Mouse (Mus musculus) liver, embryonic 11.5 days (tissue): Measurements from ENCODE around the gene Gzmn. TPM values are rescaled to one million over a fixed set of nuclear protein-coding genes. Genes with fewer than 3 reads are reported as not detected.
"Not testable (repeated sequence)": the region's sequence is repeated elsewhere in the genome, so short reads cannot be mapped to it uniquely, and the experiment has no call there.

Source experiments
- ATAC-seq: fragments of 200-750 bp; cut with Nextera tagmentation; replicated peaks from 2 replicates; pipeline ENCODE4 v1.8.0; 2017; ENCODE audit warnings: moderate number of reproducible peaks, mild to moderate bottlenecking, moderate TSS enrichment, moderate library complexity; ENCODE audit not compliant: low FRiP score
- DNase-seq: peaks from one replicate; pipeline ENCODE4 v3.0.0-alpha.2; 2017; ENCODE audit warnings: low spot score
- H3K27ac ChIP-seq: fragments of 300-500 bp; sonication (generic); 2 replicates; pipeline ENCODE4 v1.5.1; 2014; ENCODE audit warnings: mild to moderate bottlenecking, low read depth, low read length, control low read depth
- H3K27me3 ChIP-seq: fragments of 300-500 bp; sonication (generic); replicated peaks from 2 replicates; pipeline ENCODE4 v1.6.1; 2014; ENCODE audit warnings: low read length, mixed read lengths; ENCODE audit not compliant: control insufficient read depth, insufficient read depth
- H3K36me3 ChIP-seq: fragments of 300-500 bp; sonication (generic); 2 replicates; pipeline ENCODE4 v1.6.1; 2014; ENCODE audit warnings: mild to moderate bottlenecking, low read length, moderate library complexity, mixed read lengths; ENCODE audit not compliant: control insufficient read depth, insufficient read depth
- H3K4me1 ChIP-seq: fragments of 300-500 bp; sonication (generic); replicated peaks from 2 replicates; pipeline ENCODE4 v1.6.1; 2014; ENCODE audit warnings: low read length, mixed read lengths; ENCODE audit not compliant: control insufficient read depth, insufficient read depth
- H3K4me2 ChIP-seq: fragments of 300-500 bp; sonication (generic); 2 replicates; pipeline ENCODE4 v1.6.1; 2014; ENCODE audit warnings: mild to moderate bottlenecking, control low read depth, moderate library complexity
- H3K4me3 ChIP-seq: fragments of 300-500 bp; sonication (generic); 2 replicates; pipeline ENCODE4 v1.5.1; 2014; ENCODE audit warnings: low read depth, low read length, control low read depth
- H3K9ac ChIP-seq: fragments of 300-500 bp; sonication (generic); 2 replicates; pipeline ENCODE4 v1.6.1; 2014; ENCODE audit warnings: low read depth, low read length, control low read depth
- H3K9me3 ChIP-seq: fragments of 300-500 bp; sonication (generic); 2 replicates; pipeline ENCODE4 v1.6.1; 2016; ENCODE audit warnings: low read length, inconsistent platforms, mixed read lengths; ENCODE audit not compliant: control insufficient read depth
- WGBS: fragments of 180-500 bp; shearing (Covaris S2); extraction: QIAGEN DNeasy Blood & Tissue Kit; methylation state at CpG from one replicate; pipeline ENCODE4 v1.1.7; 2014; 5-methylcytosine and 5-hydroxymethylcytosine counted together
- polyA plus RNA-seq: library from polyadenylated mRNA; unstranded; fragments of >200 nt; fragmentation: Nextera tagmentation; extraction: Ambion mirVana; gene quantifications from 2 replicates; pipeline ENCODE4 v1.2.1, GENCODE M21; 2014

Gzmn gene
- polyA plus RNA-seq, 1 experiment from 2014 or later = not detected

DNA sequence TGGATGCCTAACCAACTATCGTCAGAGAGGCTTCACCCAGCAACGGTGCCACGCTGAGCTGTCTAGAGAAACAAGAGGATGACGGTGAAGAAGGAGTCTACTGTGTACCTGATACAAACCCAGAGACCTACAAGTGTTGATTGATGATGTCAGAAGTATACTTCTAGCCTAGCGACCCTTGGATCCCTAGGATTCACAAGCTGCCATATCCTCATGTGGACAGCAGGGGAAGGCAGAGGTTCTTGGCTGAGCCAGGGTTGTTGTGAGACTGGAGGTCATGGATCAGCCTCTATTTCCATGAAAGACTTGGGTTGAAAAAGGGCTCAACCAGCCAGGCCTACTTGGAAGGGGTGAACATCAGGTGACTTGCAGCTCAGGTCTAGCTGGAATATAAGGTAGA is 1.7 kb downstream of the Gzmn start:
- Histone ChIP-seq H3K9ac (no peak overlapping the region), H3K27me3 (no peaks in the 10 kb centered on the region), H3K4me3 (no peak overlapping the region), H3K4me1 (no peaks in the 10 kb centered on the region), H3K27ac (no peak overlapping the region), H3K36me3 (no peaks in the 10 kb centered on the region), H3K9me3 (no peaks in the 10 kb centered on the region), H3K4me2 (no peak overlapping the region)
- 83% methylated on average over 5 of the region's 5 CpGs for WGBS
- ATAC-seq (no peak), DNase-seq (no peak)

DNA sequence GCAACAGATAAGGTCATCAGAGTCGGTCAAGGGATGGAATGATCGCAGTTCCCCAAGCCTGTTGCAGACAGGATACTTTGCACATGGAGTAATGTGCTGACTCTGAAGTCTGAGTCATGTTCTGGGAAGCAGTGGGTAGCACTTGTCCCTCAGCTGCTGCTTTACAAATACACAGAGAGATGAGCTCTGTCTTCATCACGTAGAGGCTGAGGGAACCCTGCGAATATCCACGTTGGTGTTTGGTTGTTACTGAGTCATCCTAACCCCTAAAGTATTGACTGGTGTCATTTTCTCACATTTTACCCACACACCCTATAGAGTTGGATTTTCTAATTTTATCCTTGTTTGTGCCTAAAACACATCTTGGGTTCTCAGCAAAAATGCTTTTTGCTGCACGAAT is 6.4 kb downstream of the Gzmn start:
- Histone ChIP-seq H3K9me3 (no peaks in the 10 kb centered on the region), H3K27ac (no peak overlapping the region), H3K27me3 (no peaks in the 10 kb centered on the region), H3K4me2 (no peak overlapping the region), H3K4me1 (no peaks in the 10 kb centered on the region), H3K36me3 (no peaks in the 10 kb centered on the region), H3K4me3 (no peak overlapping the region), H3K9ac (no peak overlapping the region)
- ATAC-seq (no peak), DNase-seq (no peak)
- 64% methylated on average over 6 of the region's 6 CpGs for WGBS

DNA sequence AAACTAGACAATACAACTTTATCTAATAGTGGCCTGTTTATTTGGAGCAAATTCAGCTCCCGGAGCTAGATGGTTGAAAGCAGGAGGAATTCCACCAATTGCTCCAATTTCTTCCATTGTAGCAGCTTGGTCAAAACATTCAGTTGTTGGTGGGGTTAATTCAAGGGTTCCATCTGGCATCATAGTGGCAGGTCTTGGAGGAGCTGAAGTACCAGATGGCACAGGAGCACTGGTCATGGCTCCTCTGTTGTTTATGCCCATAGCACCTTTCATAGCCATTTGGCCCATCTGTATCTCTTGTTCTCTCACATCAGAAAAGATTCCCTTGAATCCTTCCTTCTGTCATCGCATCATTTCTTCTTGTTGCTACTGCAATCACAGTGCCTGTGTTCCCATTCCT is 12.3 kb downstream of the Gzmn start:
- H3K9ac ChIP-seq = no peak overlapping the region
- no peak overlapping the region for H3K4me3 ChIP-seq
- DNase-seq (no peak), ATAC-seq (no peak)
- H3K36me3 ChIP-seq = no peaks in the 10 kb centered on the region
- 79% methylated on average over 2 of the region's 2 CpGs for WGBS
- no peaks in the 10 kb centered on the region for H3K9me3 ChIP-seq
- no peak overlapping the region for H3K27ac ChIP-seq
- no peaks in the 10 kb centered on the region for H3K4me1 ChIP-seq
- H3K27me3 ChIP-seq = no peaks in the 10 kb centered on the region
- H3K4me2 ChIP-seq = no peak overlapping the region

DNA sequence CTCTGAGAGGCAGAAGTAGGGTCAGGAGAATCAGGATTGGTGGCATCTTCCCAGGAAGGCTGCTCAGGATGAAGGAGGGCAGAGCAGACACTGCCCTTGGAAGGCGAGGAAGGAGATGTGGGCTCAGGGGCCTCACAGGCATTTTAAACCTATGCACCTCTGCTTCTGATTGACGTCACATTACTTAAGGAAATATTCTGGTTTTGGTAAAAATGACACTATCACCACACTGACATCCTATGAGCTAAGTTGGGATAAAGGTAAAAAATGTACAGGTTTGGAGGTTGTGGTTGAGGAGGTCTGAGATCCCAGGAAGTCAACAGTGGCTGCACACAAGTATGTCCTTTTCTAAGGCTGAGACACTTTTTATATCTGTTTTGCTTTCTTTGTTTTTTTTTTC is 14.9 kb downstream of the Gzmn start, which contains the start of gene Gzmg:
Gzmg (minus strand) TSS at position 101 of the 400 bp plus-strand sequence.
- WGBS = 59% methylated on average over 2 of the region's 2 CpGs
- not testable (repeated sequence) for H3K27me3 ChIP-seq, DNase-seq, H3K4me2 ChIP-seq, H3K36me3 ChIP-seq, ATAC-seq, H3K4me3 ChIP-seq, H3K9me3 ChIP-seq, H3K27ac ChIP-seq, H3K4me1 ChIP-seq, H3K9ac ChIP-seq

DNA sequence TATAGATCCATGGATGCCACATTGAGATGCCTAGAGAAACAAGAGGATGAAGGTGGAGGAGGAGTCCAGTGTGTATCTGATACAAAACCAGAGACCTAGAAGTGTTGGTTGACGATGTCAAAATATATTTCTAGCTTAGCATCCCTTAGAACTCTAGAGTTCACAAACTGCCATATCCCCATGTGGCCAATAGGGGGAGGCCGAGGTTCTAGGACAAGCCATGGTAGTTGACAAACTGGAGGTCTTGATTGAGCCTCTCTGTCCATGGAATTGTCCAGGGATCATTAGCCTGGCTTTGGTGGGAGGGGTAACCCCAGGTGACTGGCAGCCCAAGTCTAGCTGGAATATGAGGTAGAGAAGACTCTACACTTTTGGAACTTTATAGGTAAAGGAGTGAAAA is 19.1 kb downstream of the Gzmn start:
- no peak overlapping the region for H3K9ac ChIP-seq
- H3K9me3 ChIP-seq = no peaks in the 10 kb centered on the region
- H3K4me1 ChIP-seq = no peaks in the 10 kb centered on the region
- H3K4me2 ChIP-seq = no peak overlapping the region
- no peak overlapping the region for H3K4me3 ChIP-seq
- H3K27me3 ChIP-seq = no peaks in the 10 kb centered on the region
- H3K36me3 ChIP-seq = no peaks in the 10 kb centered on the region
- no peak overlapping the region for H3K27ac ChIP-seq
- ATAC-seq (no peak), DNase-seq (no peak)
- WGBS = 63% methylated on average over 2 of the region's 2 CpGs

DNA sequence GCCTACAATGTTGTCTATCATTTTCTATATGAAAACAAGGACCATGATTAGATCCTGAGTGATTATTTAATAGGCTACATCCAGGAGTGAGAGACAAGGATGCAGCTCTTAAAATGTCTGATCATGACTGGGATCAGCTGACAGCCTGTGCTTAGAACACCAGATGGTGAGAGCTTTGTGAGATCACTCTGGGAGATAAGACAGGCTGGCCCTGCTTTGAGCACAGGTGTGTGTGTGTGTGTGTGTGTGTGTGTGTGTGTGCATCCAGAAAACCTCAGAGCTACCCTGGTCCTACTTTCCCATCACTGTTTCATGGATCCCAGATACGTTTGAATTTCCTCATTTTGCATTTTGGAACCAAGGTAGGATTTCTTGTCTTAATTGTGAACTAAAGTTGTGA is 40.7 kb downstream of the Gzmn start:
- H3K4me1 ChIP-seq, H3K9me3 ChIP-seq, DNase-seq, H3K27ac ChIP-seq, H3K9ac ChIP-seq, H3K36me3 ChIP-seq, H3K4me3 ChIP-seq, H3K27me3 ChIP-seq, H3K4me2 ChIP-seq, ATAC-seq: not testable (repeated sequence)
- 71% methylated on average over 1 of the region's 1 CpGs for WGBS

DNA sequence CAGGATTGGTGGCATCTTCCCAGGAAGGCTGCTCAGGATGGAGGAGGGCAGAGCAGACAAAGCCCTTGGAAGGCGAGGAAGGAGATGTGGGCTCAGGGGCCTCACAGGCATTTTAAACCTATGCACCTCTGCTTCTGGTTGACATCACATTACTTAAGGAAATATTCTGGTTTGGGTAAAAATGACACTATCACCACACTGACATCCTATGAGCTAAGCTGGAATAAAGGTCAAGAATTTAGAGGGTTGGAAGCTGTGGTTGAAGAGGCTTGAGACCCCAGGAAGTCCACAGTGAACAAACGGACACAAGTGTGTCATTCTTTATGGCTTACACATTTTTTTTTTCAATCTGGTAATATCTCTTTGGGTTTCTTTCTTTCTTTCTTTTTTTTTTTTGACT is 41.9 kb downstream of the Gzmn start, which contains the start of gene Gzmd:
Gzmd (minus strand) TSS at position 101 of the 400 bp plus-strand sequence.
- not testable (repeated sequence) for H3K4me3 ChIP-seq, H3K27ac ChIP-seq, H3K4me2 ChIP-seq, H3K27me3 ChIP-seq, H3K4me1 ChIP-seq, ATAC-seq, H3K9me3 ChIP-seq, H3K36me3 ChIP-seq, H3K9ac ChIP-seq, DNase-seq
- WGBS = 64% methylated on average over 2 of the region's 2 CpGs

DNA sequence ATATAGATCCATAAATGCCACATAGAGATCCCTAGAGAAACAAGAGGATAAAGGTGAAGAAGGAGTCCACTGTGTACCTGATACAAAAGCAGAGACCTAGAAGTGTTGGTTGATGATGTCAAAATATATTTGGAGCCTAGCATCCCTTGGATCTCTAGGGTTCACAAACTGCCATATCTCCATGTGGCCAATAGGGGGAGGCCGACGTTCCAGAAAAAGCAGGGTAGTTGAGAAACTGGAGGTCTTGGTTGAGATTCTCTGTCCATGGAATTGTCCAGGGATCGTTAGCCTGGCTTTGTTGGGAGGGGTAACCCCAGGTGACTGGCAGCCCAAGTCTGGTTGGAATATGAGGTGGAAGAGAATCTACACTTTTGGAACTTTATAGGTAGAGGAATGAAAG is 46.1 kb downstream of the Gzmn start:
- WGBS = 40% methylated on average over 3 of the region's 3 CpGs
- H3K27me3 ChIP-seq = no peaks in the 10 kb centered on the region
- DNase-seq = no peak

DNA sequence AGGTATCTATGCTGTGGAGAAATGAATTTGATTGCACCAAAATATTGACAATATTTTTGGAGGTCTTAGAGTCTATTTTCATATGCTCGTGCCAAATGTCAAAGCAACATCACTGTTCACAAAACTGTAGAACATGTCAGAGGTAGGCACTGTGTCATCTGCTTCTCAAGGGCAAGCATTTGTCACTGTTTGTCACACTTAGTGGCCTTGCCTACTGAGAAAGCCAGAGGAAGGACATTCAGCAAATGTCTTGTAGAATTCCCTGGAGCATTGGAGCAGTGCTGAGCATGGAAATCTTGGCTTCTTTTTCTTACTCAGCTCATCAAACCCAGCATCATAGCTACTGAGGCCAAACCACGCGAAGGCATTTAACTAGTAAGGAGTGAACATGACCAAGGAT is 50.9 kb downstream of the Gzmn start:
- H3K27me3 ChIP-seq = no peaks in the 10 kb centered on the region
- no peak overlapping the region for H3K4me3 ChIP-seq
- ATAC-seq (no peak), DNase-seq (no peak)
- 84% methylated on average over 3 of the region's 3 CpGs for WGBS
- H3K36me3 ChIP-seq = no peaks in the 10 kb centered on the region
- no peaks in the 10 kb centered on the region for H3K9me3 ChIP-seq
- no peak overlapping the region for H3K4me2 ChIP-seq
- H3K9ac ChIP-seq = no peak overlapping the region
- no peak overlapping the region for H3K27ac ChIP-seq
- no peaks in the 10 kb centered on the region for H3K4me1 ChIP-seq

More for the DNA sequence above, 46.1 kb downstream of the Gzmn start:
- no peak for ATAC-seq
- Histone ChIP-seq H3K9me3 (no peaks in the 10 kb centered on the region), H3K4me1 (no peaks in the 10 kb centered on the region), H3K4me2 (no peak overlapping the region), H3K4me3 (no peak overlapping the region), H3K36me3 (no peaks in the 10 kb centered on the region), H3K9ac (no peak overlapping the region), H3K27ac (no peak overlapping the region)
